Mouse (Mus musculus) midbrain, postnatal 0 days (tissue): Measurements from ENCODE around the gene Macc1. TPM values are rescaled to one million over a fixed set of nuclear protein-coding genes. Genes with fewer than 3 reads are reported as not detected.

Experiments
- ATAC-seq: fragments of 200-750 bp; cut with Nextera tagmentation; 2 replicates; pipeline ENCODE4 v1.8.0; 2017; ENCODE audit warnings: moderate number of reproducible peaks, mild to moderate bottlenecking, moderate TSS enrichment, moderate library complexity; ENCODE audit not compliant: low FRiP score
- DNase-seq: peaks from one replicate; pipeline ENCODE4 v3.0.0-alpha.2; 2015; ENCODE audit warnings: low spot score
- H3K27ac ChIP-seq: fragments of 300-500 bp; sonication (generic); 2 replicates; pipeline ENCODE4 v1.5.1; 2014; ENCODE audit warnings: low read depth, mild to moderate bottlenecking, low read length, mixed read lengths
- H3K27me3 ChIP-seq: fragments of 300-500 bp; sonication (generic); 2 replicates; pipeline ENCODE4 v1.6.1; 2014; ENCODE audit warnings: low read length, control low read depth, mixed read lengths; ENCODE audit not compliant: insufficient read depth
- H3K36me3 ChIP-seq: fragments of 300-500 bp; sonication (generic); 2 replicates; pipeline ENCODE4 v1.6.1; 2014; ENCODE audit warnings: low read length, control low read depth, mixed read lengths; ENCODE audit not compliant: insufficient read depth
- H3K4me1 ChIP-seq: fragments of 300-500 bp; sonication (generic); 2 replicates; pipeline ENCODE4 v1.6.1; 2014; ENCODE audit warnings: mild to moderate bottlenecking, control low read depth, antibody characterized with exemption, low read length, mixed read lengths; ENCODE audit not compliant: insufficient read depth
- H3K4me2 ChIP-seq: fragments of 300-500 bp; sonication (generic); 2 replicates; pipeline ENCODE4 v1.6.1; 2014; ENCODE audit warnings: low read depth, mild to moderate bottlenecking, low read length, mixed read lengths; ENCODE audit not compliant: poor library complexity, severe bottlenecking
- H3K4me3 ChIP-seq: fragments of 300-500 bp; sonication (generic); 2 replicates; pipeline ENCODE4 v1.5.1; 2014; ENCODE audit warnings: low read depth, mild to moderate bottlenecking, low read length, moderate library complexity
- H3K9ac ChIP-seq: fragments of 300-500 bp; sonication (generic); replicated peaks from 2 replicates; pipeline ENCODE4 v1.6.1; 2014; ENCODE audit warnings: mild to moderate bottlenecking, low read length, moderate library complexity, mixed read lengths; ENCODE audit not compliant: poor library complexity, severe bottlenecking
- H3K9me3 ChIP-seq: fragments of 300-500 bp; sonication (generic); 2 replicates; pipeline ENCODE4 v1.6.1; 2016; ENCODE audit warnings: low read length, control low read depth
- CTCF ChIP-seq: IDR thresholded peaks from 2 replicates; pipeline ENCODE4 v1.5.1; 2016; ENCODE audit warnings: antibody characterized with exemption, mild to moderate bottlenecking
- WGBS: fragments of 180-500 bp; shearing (Covaris S2); extraction: QIAGEN DNeasy Blood & Tissue Kit; methylation state at CpG from one replicate; pipeline ENCODE4 v1.1.7; 2014; 5-methylcytosine and 5-hydroxymethylcytosine counted together
- polyA plus RNA-seq: library from polyadenylated mRNA; unstranded; fragments of >200 nt; fragmentation: Nextera tagmentation; extraction: Ambion mirVana; gene quantifications from 2 replicates; pipeline ENCODE4 v1.2.1, GENCODE M21; 2015
- total RNA-seq: library from RNA; depleted of rRNA; stranded (reverse); fragments of >200 nt; gene quantifications from 2 replicates; pipeline ENCODE4 v1.2.3, GENCODE M21; 2014

Gene Macc1
- total and polyA plus RNA-seq, 2 experiments from 2014 or later: not detected

GRCm38 (mm10) chr12:119276282-119276681, 37.8 kb upstream of the Macc1 start:
- H3K4me1 ChIP-seq: no peaks in the 10 kb centered on the region
- H3K27ac ChIP-seq: no peak overlapping the region
- H3K9ac ChIP-seq: no peak overlapping the region
- no peak for TF ChIP-seq CTCF
- ATAC-seq (no peak), DNase-seq (no peak)
- H3K36me3 ChIP-seq: no peaks in the 10 kb centered on the region
- WGBS: 65% methylated on average over 1 of the region's 1 CpGs
- H3K4me3 ChIP-seq: no peak overlapping the region
- H3K9me3 ChIP-seq: no peaks in the 10 kb centered on the region
- no peaks in the 10 kb centered on the region for H3K27me3 ChIP-seq
- no peak overlapping the region for H3K4me2 ChIP-seq

DNA sequence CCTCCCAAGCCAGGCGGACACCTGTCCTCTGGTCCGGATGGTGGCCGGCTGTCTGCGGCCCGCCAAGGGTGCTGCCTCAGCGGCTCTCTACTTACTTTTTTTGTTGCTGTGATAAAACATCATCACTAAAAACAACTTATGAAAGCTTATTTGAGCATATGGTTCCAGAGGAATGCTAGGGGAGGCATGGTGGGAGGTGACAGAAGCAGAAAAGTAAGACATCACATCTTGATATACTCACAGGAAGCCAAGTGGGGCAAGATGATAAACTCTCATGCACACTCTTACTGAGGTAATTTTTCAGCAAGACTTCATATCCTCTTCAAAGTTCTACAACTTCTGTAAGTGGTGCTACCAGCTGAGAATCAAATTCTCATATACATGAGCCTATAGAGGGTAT, 22.5 kb upstream of the Macc1 start:
- Histone ChIP-seq H3K9ac (no peak overlapping the region), H3K4me2 (no peak overlapping the region), H3K9me3 (no peaks in the 10 kb centered on the region), H3K27ac (no peak overlapping the region), H3K27me3 (no peaks in the 10 kb centered on the region), H3K36me3 (no peaks in the 10 kb centered on the region), H3K4me1 (no peaks in the 10 kb centered on the region), H3K4me3 (no peak overlapping the region)
- DNase-seq (no peak), ATAC-seq (no peak)
- over 99% methylated on average over 6 of the region's 6 CpGs for WGBS
- TF ChIP-seq CTCF: no peak

GRCm38 (mm10) chr12:119303618-119304017, 10.5 kb upstream of the Macc1 start:
- no peaks in the 10 kb centered on the region for H3K4me1 ChIP-seq

DNA sequence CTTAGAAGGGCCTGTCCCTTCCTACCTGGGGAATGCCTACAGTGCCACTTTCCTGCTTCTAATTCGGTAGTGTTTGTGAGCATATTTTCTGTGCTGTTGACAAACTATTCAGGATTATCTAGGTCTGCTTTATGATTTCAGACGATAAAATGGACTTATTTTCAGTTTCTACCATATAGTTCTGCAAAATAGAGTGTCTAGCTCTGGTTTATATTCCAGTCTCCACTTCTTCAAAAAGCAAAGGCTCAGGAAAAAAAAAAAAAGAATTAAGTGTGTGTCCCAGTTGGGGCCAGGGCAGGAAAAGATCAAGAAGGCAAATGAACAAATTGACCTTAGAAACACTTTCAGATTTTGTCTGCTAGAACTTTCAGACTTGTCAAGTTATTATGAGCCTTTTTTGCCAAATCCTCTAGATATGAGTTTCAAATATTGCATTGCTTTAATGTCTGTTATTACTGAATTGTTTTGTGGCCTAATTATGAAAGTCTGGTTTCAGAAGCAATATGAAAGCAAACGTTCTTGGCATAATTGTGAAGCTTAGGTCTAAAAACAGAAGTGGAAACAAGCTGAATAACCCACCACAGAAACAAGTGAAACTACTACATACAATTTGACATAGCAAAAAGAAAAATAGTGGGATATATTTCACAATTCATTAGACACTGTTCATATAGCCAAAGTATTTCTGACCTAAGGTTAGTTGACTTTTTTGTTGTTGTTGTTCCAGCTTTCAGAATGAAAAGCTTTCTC, 881 bp upstream of the Macc1 start:
- no peak overlapping the region for H3K4me2 ChIP-seq
- H3K27me3 ChIP-seq: no peaks in the 10 kb centered on the region
- no peak overlapping the region for H3K27ac ChIP-seq
- ATAC-seq (no peak), DNase-seq (no peak)
- 74% methylated on average over 3 of the region's 3 CpGs for WGBS
- H3K4me3 ChIP-seq: no peak overlapping the region
- H3K9me3 ChIP-seq: no peaks in the 10 kb centered on the region
- no peaks in the 10 kb centered on the region for H3K36me3 ChIP-seq
- TF ChIP-seq CTCF: no peak
- no peak overlapping the region for H3K9ac ChIP-seq
- H3K4me1 ChIP-seq: no peaks in the 10 kb centered on the region

More at GRCm38 (mm10) chr12:119303618-119304017, 10.5 kb upstream of the Macc1 start:
- no peaks in the 10 kb centered on the region for H3K27me3 ChIP-seq
- no peak for DNase-seq
- H3K36me3 ChIP-seq: no peaks in the 10 kb centered on the region
- H3K4me2 ChIP-seq: no peak overlapping the region
- H3K4me3 ChIP-seq: no peak overlapping the region
- H3K27ac ChIP-seq: no peak overlapping the region
- H3K9me3 ChIP-seq: no peaks in the 10 kb centered on the region
- H3K9ac ChIP-seq: no peak overlapping the region
- no peak for TF ChIP-seq CTCF
- ATAC-seq: no peak

- Histone ChIP-seq H3K36me3 (no peaks in the 10 kb centered on the region), H3K9me3 (no peaks in the 10 kb centered on the region), H3K4me2 (no peak overlapping the region), H3K27ac (no peak overlapping the region), H3K27me3 (no peaks in the 10 kb centered on the region), H3K9ac (no peak overlapping the region), H3K4me1 (no peaks in the 10 kb centered on the region), H3K4me3 (no peak overlapping the region)
- WGBS: 95% methylated on average over 1 of the region's 1 CpGs
- TF ChIP-seq CTCF: no peak
- DNase-seq (no peak), ATAC-seq (no peak)
Observed at GRCm38 (mm10) chr12:119318799-119319198, 4.7 kb downstream of the Macc1 start.

- Histone ChIP-seq H3K4me1 (no peaks in the 10 kb centered on the region), H3K9ac (no peak overlapping the region), H3K36me3 (no peaks in the 10 kb centered on the region), H3K9me3 (no peaks in the 10 kb centered on the region), H3K4me2 (no peak overlapping the region), H3K27ac (no peak overlapping the region), H3K27me3 (no peaks in the 10 kb centered on the region), H3K4me3 (no peak overlapping the region)
- no peak for DNase-seq
- peak; percentile 47 for TF ChIP-seq CTCF
- no peak for ATAC-seq
Observed at GRCm38 (mm10) chr12:119325400-119325799, 11.3 kb downstream of the Macc1 start.
